Mouse (Mus musculus): ENCODE measurements around the gene Rbfox3.

The Rbfox3 gene

DNA sequence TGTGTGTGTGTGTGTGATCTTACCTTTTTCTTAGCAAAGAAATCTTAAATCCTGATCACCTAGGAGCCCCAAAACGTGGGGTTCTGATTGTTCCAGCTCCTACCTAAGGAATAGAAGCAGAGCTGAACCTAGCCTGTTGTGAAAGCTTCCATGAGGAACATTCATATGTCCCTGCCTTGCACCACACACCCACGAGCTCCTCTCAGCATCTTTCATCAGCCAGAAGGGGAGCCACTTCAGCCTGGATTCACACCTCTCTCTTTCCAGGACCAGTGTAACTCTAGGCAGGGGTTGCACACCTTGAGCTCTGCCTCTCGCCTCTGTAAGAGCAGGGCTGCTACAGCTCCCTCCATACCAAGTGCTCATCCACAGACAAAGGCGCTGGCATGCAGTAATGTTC is 330.4 kb downstream of the Rbfox3 start:
- no peak for DNase-seq

- no peak for DNase-seq
Observed at GRCm38 (mm10) chr11:118579622-118580021, 331.8 kb downstream of the Rbfox3 start.

DNA sequence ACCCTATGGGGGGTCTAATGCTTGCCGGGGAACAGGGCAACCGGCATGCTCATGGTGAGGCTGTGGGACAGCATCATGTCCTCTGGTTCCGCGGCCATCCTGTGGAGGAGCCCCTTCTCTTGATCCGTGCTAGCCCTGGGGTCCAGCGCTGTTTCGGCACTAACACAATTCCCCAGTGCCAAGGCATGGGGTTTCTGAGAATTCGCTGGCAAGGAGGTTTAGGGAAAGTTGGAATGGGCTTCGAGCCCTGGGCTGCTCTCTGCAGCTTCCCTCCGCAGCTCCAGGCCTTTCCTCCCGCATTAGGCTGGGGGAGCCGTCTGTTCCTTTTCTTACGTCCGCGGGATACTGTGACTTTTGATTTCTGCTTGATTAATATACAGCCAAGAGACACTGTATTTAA is 334.1 kb downstream of the Rbfox3 start:
- no peak for DNase-seq

DNA sequence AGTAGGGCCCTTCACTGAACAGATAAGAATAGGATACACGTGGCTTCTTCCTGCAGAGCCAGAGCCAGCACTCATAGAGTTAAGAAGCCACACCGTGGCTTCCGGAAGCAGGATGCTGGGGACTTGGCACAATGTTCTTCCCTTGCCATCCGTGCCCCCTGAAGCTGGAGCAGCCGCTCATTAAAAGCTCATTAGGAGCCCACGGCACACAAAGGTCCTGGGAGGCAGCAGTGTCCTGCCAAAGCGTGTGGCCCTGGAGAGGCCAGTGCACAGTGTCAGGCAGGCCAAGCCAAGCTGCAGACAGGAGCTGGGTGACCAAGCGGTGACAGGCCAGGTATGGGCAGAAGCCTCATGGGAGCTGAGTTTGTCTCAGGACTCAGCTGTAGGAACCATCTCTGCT is 334.8 kb downstream of the Rbfox3 start:
- no peak for DNase-seq

GRCm38 (mm10) chr11:118574418-118574817 is 337.0 kb downstream of the Rbfox3 start:
- DNase-seq = no peak

- peak; percentile 46 for DNase-seq
Observed at GRCm38 (mm10) chr11:118573569-118573968, 337.8 kb downstream of the Rbfox3 start.

DNA sequence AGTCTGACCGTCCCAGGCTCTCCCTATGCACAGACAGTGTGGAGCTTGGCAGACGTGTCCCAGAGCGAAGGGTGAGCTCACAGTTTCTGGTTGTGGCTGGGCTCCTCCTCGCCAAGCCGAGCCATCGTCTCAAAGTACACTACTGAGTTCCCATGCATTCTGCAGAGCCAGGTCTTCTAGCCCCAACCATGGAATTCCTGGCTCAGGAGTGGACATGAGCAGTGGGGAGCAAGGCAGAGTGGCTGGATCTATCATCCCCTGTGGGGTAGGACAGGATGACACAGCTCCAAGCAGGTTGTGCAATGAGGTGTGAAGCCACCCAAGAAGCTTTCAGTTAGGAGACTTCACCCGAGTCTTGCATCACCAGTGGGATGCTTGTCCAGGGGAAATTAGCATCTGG is 338.4 kb downstream of the Rbfox3 start:
- DNase-seq = no peak

DNA sequence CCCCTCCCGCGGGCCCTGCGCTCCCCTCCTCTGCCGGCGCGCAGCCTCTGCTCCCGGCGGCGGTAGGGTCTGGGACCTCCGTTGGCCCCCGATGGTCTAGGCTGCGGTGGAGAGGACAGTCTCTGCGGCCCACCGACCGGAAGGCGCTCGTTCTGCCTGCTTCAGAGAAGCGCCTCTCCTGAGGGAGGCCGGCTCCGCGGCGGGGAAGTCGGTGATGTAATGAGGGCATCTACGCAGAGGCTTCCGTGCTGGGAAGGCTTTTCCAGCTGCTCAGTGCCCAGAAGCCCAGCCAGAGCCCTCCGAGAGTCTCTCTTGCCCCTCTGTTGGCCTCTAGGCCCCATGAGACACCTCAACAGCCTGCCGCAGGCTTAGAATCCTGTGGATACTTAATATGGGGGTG is 341.2 kb downstream of the Rbfox3 start:
- DNase-seq = no peak

GRCm38 (mm10) chr11:118569571-118570062 is 341.8 kb downstream of the Rbfox3 start:
- DNase-seq = no peak

GRCm38 (mm10) chr11:118563877-118564276 is 347.5 kb downstream of the Rbfox3 start:
- no peak for DNase-seq

GRCm38 (mm10) chr11:118562847-118563246 is 348.6 kb downstream of the Rbfox3 start:
- DNase-seq = no peak

DNA sequence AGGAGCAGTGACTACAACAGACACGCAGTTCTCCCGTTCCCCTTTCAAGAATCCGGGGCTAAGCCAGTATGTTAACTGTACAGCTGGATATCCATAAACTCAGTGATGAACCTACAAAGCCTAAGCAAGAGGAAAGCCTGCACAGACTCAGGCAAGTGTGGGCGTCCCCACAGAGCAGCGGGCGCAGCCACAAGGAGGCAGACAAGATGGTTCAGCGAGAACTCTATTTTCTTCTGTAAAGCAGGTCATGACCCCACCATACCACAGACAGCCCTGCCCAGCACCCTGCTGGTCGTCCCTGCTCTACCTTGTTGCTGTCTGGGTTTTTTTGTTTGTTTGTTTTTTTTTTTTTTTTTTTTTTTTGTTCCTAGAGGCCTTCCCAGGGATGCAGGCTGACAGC is 353.2 kb downstream of the Rbfox3 start:
- DNase-seq = no peak

GRCm38 (mm10) chr11:118555631-118556030 is 355.8 kb downstream of the Rbfox3 start:
- no peak for DNase-seq

- no peak for DNase-seq
Observed at GRCm38 (mm10) chr11:118554542-118554941, 356.9 kb downstream of the Rbfox3 start.

GRCm38 (mm10) chr11:118553926-118554325 is 357.5 kb downstream of the Rbfox3 start:
- no peak for DNase-seq

DNA sequence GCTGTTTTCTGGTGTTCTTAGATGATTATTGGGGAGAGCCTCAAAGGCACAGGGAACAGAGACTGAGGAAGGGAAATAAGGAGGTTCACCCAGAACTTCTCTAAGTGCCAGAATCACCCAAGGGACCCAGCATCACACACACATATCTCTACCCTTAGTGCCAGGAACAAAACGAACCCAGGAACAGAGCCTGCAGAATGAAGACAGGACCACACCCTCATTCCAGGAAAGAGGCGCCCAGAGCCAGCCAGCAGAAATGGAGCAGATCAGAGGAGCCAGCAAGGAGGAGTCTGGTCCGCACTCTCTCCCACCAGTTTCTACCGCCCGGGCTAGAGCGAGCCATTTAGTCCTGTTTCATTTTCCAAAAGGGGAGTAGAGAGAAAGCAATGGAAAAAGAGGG is 358.4 kb downstream of the Rbfox3 start:
- DNase-seq = no peak

DNA sequence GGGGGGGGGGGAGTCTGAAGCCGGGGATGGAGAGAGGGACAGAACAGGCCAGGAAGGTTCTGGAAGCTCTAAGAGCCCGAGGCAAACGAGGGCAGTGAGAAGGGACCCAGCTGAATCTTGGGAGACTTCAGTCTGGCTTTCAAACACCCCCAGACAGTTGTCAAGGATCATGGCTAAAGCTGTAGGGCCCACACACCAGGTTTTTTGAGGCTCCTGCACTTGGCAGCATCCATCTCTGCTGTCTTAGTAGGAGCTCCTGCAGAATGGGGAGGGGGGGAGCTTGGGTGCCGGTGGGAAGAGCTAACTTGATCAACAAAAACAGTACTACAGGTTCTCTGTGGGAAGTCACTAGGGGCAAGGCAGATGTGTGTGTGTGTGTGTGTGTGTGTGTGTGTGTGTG is 358.9 kb downstream of the Rbfox3 start:
- no peak for DNase-seq

- no peak for DNase-seq
Observed at GRCm38 (mm10) chr11:118551705-118552104, 359.7 kb downstream of the Rbfox3 start.

GRCm38 (mm10) chr11:118550773-118551520 is 360.4 kb downstream of the Rbfox3 start:
- peak; percentile 46 for DNase-seq

DNA sequence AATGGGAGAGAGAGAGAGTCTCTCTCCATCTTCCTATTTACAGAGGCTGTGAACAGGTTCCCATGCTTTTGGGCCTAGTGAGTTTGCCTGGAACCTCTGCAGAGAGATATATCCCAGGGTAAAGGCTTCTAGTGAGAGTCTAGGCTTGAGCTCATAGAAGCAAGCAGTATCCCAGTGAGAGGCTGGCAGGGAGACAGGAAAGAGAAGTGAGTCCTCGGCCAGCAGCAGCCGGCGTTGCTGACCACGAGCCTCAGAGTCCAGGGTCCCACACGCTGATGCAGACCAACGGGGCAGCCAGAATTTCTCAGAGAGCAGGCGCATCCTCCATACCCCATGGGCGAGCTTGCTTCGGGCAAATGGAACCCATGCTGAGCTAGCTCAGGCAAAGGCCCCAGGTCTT is 363.2 kb downstream of the Rbfox3 start:
- no peak for DNase-seq

DNA sequence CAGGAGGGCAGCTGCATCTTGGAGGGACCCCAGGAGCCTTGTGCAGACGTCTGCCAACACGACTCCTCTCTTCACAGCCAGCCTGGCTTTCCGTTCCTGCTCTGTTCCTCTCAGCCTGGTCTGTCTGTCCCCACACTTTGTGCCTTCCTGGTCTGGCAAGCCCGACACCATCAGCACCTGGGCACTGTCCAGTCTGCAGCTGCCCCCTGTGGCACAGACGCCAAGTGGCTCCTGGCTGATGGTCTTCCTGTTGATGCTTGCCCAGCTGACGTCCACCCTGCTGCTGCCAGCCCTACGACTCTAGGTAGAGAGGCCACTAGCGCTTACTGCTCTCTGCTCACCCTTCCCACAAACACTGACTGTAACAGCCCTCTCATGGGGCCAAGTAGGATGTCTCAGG is 365.1 kb downstream of the Rbfox3 start:
- DNase-seq = no peak

DNA sequence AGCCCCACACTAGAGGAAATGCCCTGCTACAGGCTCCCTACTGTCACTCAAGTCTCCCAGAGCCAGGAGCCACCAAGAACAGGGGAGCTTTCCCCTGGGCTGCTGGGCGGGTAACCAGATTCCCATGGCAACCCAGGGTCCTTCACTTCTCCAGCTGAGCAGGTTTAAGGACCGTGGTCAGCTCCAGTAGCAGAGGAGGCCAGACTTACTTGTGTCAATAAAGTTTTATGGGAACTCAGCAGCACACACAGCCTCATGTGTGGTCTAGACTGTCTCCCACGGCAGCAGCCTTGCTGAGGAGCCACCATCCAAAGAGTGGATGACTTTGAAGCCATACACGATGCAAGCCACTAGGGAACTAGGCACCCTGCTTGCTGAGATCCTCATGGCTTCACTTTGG is 365.7 kb downstream of the Rbfox3 start:
- DNase-seq = no peak

- DNase-seq = no peak
Observed at GRCm38 (mm10) chr11:118544564-118544963, 366.8 kb downstream of the Rbfox3 start.

GRCm38 (mm10) chr11:118542906-118543305 is 368.5 kb downstream of the Rbfox3 start:
- no peak for DNase-seq

GRCm38 (mm10) chr11:118540411-118541026 is 370.9 kb downstream of the Rbfox3 start:
- DNase-seq = no peak

Measured in thymus, postnatal 14 days (tissue).